Mouse (Mus musculus) bone marrow macrophage, adult 2 months (primary cell): ENCODE results near the gene Iqcf3. TPM values are rescaled to one million over a fixed set of nuclear protein-coding genes. Genes with fewer than 3 reads are reported as not detected.
A peak's percentile ranks its signal among the peaks of the same experiment; 100 is the strongest.

Experiments used
- H3K27ac ChIP-seq: 2 replicates; pipeline ENCODE4 v1.5.1; 2012; ENCODE audit warnings: low read depth, low read length; ENCODE audit not compliant: insufficient read depth
- H3K4me1 ChIP-seq: 2 replicates; pipeline ENCODE4 v1.6.1; 2012; ENCODE audit warnings: low read length; ENCODE audit not compliant: control insufficient read depth, insufficient read depth
- H3K4me3 ChIP-seq: 2 replicates; pipeline ENCODE4 v1.5.1; 2012; ENCODE audit warnings: mild to moderate bottlenecking, low read length, moderate library complexity; ENCODE audit not compliant: insufficient read depth
- CTCF ChIP-seq: IDR thresholded peaks from 2 replicates; pipeline ENCODE4 v1.5.1; 2012; ENCODE audit warnings: low read depth, mild to moderate bottlenecking, low read length, moderate library complexity
- POLR2A ChIP-seq: IDR thresholded peaks from 2 replicates; pipeline ENCODE4 v1.6.1; 2012; ENCODE audit warnings: mild to moderate bottlenecking, low read depth, low read length, borderline replicate concordance
- polyA plus RNA-seq: library from polyadenylated mRNA; stranded (reverse); fragments of >200 nt; gene quantifications from 2 replicates; pipeline ENCODE4 v1.2.4, GENCODE M21; 2012; ENCODE audit not compliant: missing spikeins, insufficient read depth, insufficient read length

Gene Iqcf3
- polyA plus RNA-seq, 1 experiment = 0.64 TPM

DNA sequence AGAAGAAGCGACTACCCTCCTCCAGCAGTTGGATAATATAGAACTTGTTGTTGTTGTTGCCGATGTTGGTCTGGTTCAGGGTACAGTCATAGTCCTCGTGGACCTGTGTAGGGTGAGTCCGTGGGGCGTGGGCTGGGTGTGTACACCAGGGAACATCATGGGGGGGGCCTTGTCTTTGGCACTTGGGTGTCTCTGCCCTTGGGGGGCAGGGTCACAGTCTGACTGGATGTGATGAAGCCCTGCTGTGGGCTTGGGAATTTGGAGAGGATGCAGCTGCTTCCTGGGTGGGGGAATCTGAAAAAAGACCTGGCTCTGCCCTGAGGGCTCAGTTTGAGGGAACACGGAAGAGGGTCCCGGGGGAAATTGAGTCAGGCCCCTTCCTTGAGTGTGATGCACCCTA is 86.4 kb downstream of the Iqcf3 start:
- TF ChIP-seq CTCF (no peak), POLR2A (no peak)
- Histone ChIP-seq H3K4me3 (peak overlapping the region; percentile 71), H3K4me1 (peaks cover 8% of the 10 kb centered on the region), H3K27ac (no peak overlapping the region)

DNA sequence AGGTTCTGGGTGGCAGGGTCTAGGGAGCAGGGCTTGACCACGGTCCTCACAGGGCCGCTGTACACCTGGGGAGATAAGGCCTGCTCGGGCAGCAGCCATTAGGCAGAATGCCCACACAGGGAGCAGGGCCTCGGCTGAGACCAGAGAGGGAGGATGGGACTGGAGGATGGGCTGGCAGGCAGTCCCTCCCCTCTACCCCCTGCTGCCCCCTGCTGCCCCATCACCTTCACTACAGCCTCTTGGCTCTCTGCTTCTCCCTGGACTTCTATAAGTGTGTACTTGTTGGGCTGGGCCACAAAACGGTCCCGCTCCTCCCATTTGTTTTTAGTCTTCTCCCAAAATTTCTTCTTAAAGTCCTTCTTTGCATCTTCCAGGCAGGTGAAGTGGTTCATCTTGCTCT is 87.0 kb downstream of the Iqcf3 start:
- TF ChIP-seq CTCF (peak; percentile 37; the same call in 1 of the 2 replicates), POLR2A (no peak)
- Histone ChIP-seq H3K4me3 (no peak overlapping the region), H3K4me1 (peaks cover 14% of the 10 kb centered on the region), H3K27ac (no peak overlapping the region)

DNA sequence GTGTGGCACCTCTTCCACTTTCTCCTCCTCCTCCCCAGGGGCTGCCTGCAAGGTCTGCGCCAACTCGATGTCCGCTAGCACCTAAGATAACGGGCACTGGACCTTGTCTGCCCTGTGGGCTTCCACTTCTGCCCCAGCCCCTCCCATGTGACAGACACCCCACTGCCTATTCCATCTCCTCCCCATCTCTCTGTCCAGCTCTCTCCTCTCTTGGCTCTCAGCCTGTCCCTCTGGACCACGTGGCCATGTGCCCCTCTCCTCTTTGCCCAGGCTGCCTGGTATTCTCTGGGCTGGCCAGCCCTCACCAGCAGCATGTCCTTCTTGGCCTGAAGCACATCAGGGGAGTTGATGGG is 87.7 kb downstream of the Iqcf3 start:
- Histone ChIP-seq H3K4me1 (peaks cover 15% of the 10 kb centered on the region), H3K27ac (no peak overlapping the region), H3K4me3 (no peak overlapping the region)
- TF ChIP-seq CTCF (no peak), POLR2A (no peak)

DNA sequence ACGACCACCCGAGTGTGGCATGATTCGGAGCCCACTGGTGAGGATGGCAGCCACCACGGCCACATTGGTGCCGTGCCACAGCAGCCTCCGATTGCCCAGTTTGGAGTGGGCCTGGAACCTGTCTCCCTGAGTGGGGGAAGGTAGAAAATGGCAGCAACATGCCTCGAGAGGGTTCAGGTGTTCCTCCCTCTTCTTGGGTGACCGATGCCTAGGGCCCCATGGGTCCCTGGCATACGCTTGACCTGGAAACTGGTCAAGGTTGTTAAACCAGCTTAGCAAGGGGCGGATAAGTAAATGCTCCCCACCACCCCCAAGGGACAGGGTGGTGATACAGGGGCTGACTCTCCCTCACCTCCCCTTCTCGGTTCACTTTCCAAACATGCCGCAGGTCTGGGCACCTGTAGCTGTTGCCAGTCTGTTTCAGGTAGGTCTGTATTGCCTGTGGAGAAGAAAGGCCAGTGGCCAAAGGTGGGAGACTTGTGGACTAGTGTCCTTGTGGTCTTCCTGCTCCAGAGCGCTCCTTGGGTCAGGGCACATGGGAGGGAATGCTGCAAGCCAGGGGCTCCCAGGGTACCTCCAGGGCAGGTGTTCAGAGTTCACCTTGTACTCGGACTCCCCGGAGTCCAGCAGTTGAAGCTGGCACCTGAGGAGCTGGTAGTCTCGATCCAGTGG is 88.2 kb downstream of the Iqcf3 start:
- TF ChIP-seq CTCF (no peak), POLR2A (no peak)
- Histone ChIP-seq H3K4me3 (no peak overlapping the region), H3K4me1 (peaks cover 14% of the 10 kb centered on the region), H3K27ac (no peak overlapping the region)

DNA sequence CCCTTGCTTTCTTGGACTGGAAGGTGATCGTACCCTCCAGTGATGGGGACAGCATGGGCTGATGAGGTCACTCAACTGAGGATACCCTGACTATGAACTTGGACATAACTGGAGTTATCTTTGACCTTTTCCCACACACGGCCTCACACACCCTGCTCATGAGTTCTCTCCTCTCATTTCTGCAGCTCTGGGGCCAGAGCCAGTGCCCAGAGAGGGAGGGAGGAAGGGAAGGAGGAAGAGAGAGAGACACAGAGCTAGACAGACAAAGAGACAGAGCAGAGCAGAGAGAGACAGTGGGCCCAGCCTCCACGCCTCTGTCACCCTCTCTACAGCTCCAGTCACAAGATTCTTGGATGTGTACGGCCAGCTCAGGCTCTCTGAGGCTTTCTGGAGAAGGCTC is 89.1 kb downstream of the Iqcf3 start:
- Histone ChIP-seq H3K27ac (no peak overlapping the region), H3K4me1 (peaks cover 13% of the 10 kb centered on the region), H3K4me3 (no peak overlapping the region)
- TF ChIP-seq CTCF (no peak), POLR2A (no peak)

DNA sequence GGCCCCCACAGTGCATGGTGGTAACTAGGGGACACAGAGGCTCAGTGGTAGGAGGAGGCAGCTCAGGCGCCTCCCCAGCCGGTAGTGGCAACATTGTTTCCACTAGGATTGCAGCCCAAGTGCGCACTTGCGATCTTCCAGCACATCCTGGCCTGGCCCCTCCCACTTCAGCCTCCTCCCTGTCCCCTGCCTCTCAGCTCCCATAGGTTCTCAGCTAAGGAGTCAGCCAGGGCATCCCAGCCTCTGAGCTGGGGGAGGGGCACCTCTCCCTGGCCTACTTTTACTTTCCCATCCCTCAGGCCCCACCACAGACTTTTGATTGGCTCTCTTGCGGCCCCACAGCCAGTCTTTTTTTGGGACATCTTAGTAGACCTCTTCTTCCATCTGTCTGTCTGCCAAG is 89.5 kb downstream of the Iqcf3 start:
- TF ChIP-seq CTCF (no peak), POLR2A (no peak)
- no peak overlapping the region for H3K27ac ChIP-seq

DNA sequence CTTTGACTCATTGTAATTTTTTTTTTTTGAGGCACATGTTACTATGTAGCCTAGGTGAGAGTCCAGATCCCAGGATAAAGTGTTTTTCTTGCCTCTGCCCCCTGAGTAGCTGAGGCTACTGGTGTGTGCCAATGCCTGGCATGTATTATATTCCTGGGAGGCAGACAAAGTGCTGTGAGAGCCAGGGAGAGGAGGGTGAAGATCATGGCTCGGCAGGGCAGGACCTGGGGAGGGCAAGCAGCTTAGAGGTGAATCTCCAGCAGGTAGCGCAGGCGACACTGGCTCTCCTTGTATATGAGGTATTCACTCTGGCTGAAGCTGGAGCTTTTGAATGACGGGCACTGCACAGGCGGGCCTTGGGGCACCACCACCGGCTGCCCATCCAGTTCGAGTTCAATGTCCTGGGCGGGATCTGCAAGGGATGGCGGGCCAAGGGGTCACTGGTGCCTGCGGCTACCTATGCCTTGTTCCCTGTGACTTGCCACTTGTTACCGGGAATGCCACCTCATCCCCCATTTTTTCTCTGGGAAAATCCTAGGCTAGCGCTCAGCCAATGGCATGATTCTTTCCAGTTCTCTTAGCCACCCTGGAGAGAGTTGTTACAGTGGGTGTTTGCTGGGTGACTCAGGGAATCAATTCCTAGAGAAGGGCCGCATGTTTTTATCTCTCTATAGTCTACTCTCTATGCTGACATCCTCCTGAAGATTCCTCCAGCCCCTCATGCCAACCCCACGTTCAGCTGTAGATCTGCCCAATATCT is 90.3 kb downstream of the Iqcf3 start:
- TF ChIP-seq POLR2A = no peak
- no peak for TF ChIP-seq CTCF
- H3K4me1 ChIP-seq = peaks cover 13% of the 10 kb centered on the region
- H3K4me3 ChIP-seq = no peak overlapping the region
- H3K27ac ChIP-seq = no peak overlapping the region

More for the DNA sequence above, 89.5 kb downstream of the Iqcf3 start:
- no peak overlapping the region for H3K4me3 ChIP-seq
- H3K4me1 ChIP-seq = peaks cover 13% of the 10 kb centered on the region

DNA sequence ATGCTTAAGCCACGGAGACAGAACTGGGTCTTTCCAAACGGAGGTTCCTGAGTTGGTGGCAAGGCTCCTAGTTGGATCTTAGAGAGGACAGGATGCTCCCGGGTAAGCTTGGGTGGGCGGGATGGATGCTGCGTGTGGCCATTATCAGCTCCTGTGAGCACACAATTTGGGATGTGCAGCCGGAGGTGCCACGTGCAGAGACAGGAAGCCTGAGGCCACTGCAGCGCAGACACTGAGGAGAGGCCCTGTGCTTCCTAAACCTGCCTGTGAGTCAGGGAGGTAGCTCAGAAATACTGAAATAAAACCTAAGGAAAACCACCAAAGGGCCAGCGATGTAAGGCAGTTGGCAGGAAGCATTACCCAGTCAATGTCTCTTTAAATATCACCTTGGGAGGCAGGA is 91.7 kb downstream of the Iqcf3 start:
- no peak for TF ChIP-seq POLR2A
- TF ChIP-seq CTCF = no peak
- H3K27ac ChIP-seq = no peak overlapping the region
- no peak overlapping the region for H3K4me3 ChIP-seq
- H3K4me1 ChIP-seq = peaks cover 9% of the 10 kb centered on the region

DNA sequence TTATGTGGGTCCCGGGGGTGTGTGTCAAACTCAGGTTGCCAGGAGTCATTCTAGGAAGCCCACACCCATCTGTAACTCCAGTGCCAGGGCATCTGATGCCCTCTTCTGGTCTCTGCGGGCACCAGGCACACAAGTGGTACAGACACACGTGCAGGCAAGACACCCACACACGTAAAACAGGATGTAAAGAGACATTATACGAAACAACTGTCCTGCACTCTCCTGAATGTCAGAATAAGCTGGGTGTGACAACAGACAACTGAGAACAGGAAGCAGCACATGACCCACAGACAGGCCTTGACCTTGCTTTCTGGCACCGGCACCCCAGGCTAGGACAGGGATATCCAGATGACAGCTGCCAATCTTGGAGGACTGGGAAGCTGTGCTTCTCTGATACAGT is 92.1 kb downstream of the Iqcf3 start:
- Histone ChIP-seq H3K27ac (no peak overlapping the region), H3K4me1 (peaks cover 8% of the 10 kb centered on the region), H3K4me3 (no peak overlapping the region)
- TF ChIP-seq CTCF = no peak
- TF ChIP-seq POLR2A = no peak

DNA sequence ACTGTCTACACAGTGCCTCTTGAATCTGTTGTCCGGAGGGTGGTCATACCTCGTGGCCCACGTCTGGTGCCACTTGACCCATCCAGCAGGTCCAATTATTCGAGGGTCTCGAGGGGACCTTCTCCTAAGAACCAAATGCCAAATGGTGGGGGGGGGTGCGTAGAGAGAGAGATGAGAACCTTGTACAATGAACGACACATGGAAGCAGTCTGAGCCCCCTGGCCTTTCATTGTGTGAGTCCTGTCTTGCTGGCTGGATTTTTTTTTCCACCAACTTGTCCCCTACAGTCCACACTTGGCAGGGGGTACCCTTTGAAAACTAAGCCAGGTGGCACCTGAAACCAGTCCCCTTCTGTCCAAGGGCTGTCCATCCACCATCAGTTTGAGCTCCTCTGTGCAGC is 93.7 kb downstream of the Iqcf3 start:
- TF ChIP-seq CTCF (no peak), POLR2A (no peak)
- H3K4me1 ChIP-seq = peaks cover 8% of the 10 kb centered on the region

More for the DNA sequence above, 93.7 kb downstream of the Iqcf3 start:
- Histone ChIP-seq H3K27ac (no peak overlapping the region), H3K4me3 (no peak overlapping the region)
